Mouse (Mus musculus) spleen, adult 2 months (tissue): ENCODE results near the gene Tef.

Experiments used
- CTCF ChIP-seq: fragments of 200-500 bp; IDR thresholded peaks from 2 replicates; pipeline ENCODE4 v1.5.1; 2011; ENCODE audit warnings: mild to moderate bottlenecking, inconsistent platforms; ENCODE audit not compliant: insufficient read depth, insufficient read length, insufficient replicate concordance; ENCODE audit errors: extremely low read depth
- POLR2A ChIP-seq: fragments of 200-500 bp; IDR thresholded peaks from 2 replicates; pipeline ENCODE4 v1.6.1; 2011; ENCODE audit warnings: low read depth, low read length, inconsistent platforms

- TF ChIP-seq POLR2A (no peak), CTCF (no peak)
These were observed 7.9 kb downstream of the Tef start for GRCm38 (mm10) chr15:81810150-81810549.
